Mouse (Mus musculus): ENCODE measurements at regions not wholly inside any gene's neighbourhood (a gene's known extent, or its start where the extent isn't known, plus 50 kb on each side); places are given as distances from the start of the nearest gene placed in this dataset.

- no peak for TF ChIP-seq CTCF (IDR thresholded peaks at IDR 0.05; ENCODE audit: borderline replicate concordance, extremely low read depth, insufficient read depth, insufficient read length)
- TF ChIP-seq POLR2A (IDR thresholded peaks at IDR 0.05; ENCODE audit: borderline replicate concordance, extremely low read depth, insufficient read depth, insufficient read length, poor library complexity, severe bottlenecking) = no peak
Observed at GRCm38 (mm10) chr13:31321411-31321810, 234.5 kb upstream of the Foxq1 start.

Measured in brain, embryonic 14.5 days (tissue).